In the genomic region with DNA sequence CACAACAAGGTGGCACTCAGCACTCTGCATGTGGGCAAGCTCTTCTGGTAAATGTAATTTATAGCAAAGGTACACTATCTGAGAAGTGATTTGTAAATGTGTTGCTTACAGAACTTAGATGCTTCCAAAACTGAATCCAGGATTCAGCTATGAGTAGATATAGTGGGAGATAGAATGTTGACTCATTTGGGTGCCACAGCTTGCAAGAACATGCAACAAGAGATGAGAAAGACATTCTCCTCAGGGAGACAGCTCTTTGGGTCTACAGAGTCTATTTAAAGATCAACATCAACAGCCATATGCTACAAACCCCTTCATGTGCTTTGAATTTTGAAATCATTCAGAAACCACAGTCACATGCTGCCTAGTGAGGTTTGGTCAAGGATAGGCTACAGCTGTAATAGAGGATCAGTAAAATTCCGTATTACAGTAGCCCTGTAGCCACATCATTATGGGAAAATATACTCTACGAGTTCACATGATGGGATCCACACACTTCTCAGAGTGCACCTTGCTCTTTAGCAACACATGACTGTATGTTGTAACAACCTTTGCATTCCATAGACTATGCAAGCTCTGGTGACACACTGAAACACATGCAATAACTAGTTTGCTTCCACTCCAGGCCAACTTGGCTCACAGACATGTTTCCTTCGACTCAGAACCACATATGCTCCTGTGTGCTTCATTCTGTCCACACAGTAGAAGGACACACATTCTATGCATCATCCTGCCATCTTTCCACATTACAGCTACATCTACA, we compare ENCODE assay signal across 13 mouse cellular contexts.
"Had no signal": no experiment of that assay in that cellular context is flagged by ENCODE, and none has a peak within 500 bp of the region (broad histone marks: within the 10 kb centered on the region; RNA-seq: fewer than 3 reads in every experiment).

No protein-coding gene starts in this region.

- H3K27ac ChIP-seq: limb, embryonic 12.5 days; liver, embryonic 14.5 days; midbrain, embryonic 10.5 days; neural tube, embryonic 15.5 days had no signal

- H3K9me3 ChIP-seq: limb, embryonic 12.5 days; midbrain, embryonic 10.5 days; neural tube, embryonic 15.5 days had no signal

- H3K36me3 ChIP-seq: limb, embryonic 12.5 days; midbrain, embryonic 10.5 days; neural tube, embryonic 15.5 days had no signal

- H3K4me3 ChIP-seq: limb, embryonic 12.5 days; midbrain, embryonic 10.5 days; myocyte; neural tube, embryonic 15.5 days had no signal

- H3K27me3 ChIP-seq: limb, embryonic 12.5 days; neural tube, embryonic 15.5 days had no signal

- H3K4me2 ChIP-seq: limb, embryonic 12.5 days; neural tube, embryonic 15.5 days had no signal

- H3K9ac ChIP-seq: limb, embryonic 12.5 days; liver, embryonic 14.5 days; neural tube, embryonic 15.5 days had no signal

- DNase-seq: kidney, adult 8-10 months; kidney, postnatal 25 days; layer of hippocampus, adult 9-11 months; layer of hippocampus, postnatal 36 days; liver; lung, adult 18-20 months; lung, postnatal 4 days; midbrain, embryonic 14.5 days had no signal

- H3K4me1 ChIP-seq: limb, embryonic 12.5 days; midbrain, embryonic 10.5 days; neural tube, embryonic 15.5 days had no signal
